Mouse (Mus musculus) A20 (cell line): Measurements from ENCODE around the gene Pdlim5.
A peak's percentile ranks its signal among the peaks of the same experiment; 100 is the strongest.
"Not testable (repeated sequence)": the region's sequence is repeated elsewhere in the genome, so short reads cannot be mapped to it uniquely, and the experiment has no call there.

Experiments used
- DNase-seq: peaks from one replicate; pipeline ENCODE4 v3.0.0-alpha.2; 2011; ENCODE audit warnings: low read depth, low spot score

Pdlim5 gene

GRCm38 (mm10) chr3:142395520-142396193 lies at the start of gene Pdlim5:
Pdlim5 (minus strand) TSS chr3:142395696.
- peak; percentile 96 for DNase-seq

GRCm38 (mm10) chr3:142443710-142444043 lies 48.2 kb upstream of the Pdlim5 start:
- DNase-seq, result no peak

GRCm38 (mm10) chr3:142443006-142443709 lies 47.7 kb upstream of the Pdlim5 start:
- DNase-seq, result peak; percentile 86

GRCm38 (mm10) chr3:142442161-142442560 lies 46.7 kb upstream of the Pdlim5 start:
- no peak for DNase-seq

- no peak for DNase-seq
Observed at GRCm38 (mm10) chr3:142441142-142441541, 45.6 kb upstream of the Pdlim5 start.

- no peak for DNase-seq
Observed at GRCm38 (mm10) chr3:142440191-142440590, 44.7 kb upstream of the Pdlim5 start.

- no peak for DNase-seq
Observed at GRCm38 (mm10) chr3:142439591-142440093, 44.1 kb upstream of the Pdlim5 start.

- not testable (repeated sequence) for DNase-seq
Observed at GRCm38 (mm10) chr3:142438630-142439029, 43.1 kb upstream of the Pdlim5 start.

GRCm38 (mm10) chr3:142436824-142437223 lies 41.3 kb upstream of the Pdlim5 start:
- no peak for DNase-seq

- no peak for DNase-seq
Observed at GRCm38 (mm10) chr3:142436212-142436611, 40.7 kb upstream of the Pdlim5 start.

GRCm38 (mm10) chr3:142434786-142435168 lies 39.3 kb upstream of the Pdlim5 start:
- DNase-seq, result no peak

GRCm38 (mm10) chr3:142434127-142434785 lies 38.8 kb upstream of the Pdlim5 start:
- DNase-seq, result no peak

GRCm38 (mm10) chr3:142431481-142431880 lies 36.0 kb upstream of the Pdlim5 start:
- DNase-seq, result no peak

GRCm38 (mm10) chr3:142430048-142430447 lies 34.6 kb upstream of the Pdlim5 start:
- DNase-seq, result no peak

GRCm38 (mm10) chr3:142426806-142427205 lies 31.3 kb upstream of the Pdlim5 start:
- no peak for DNase-seq

- no peak for DNase-seq
Observed at GRCm38 (mm10) chr3:142424134-142424533, 28.6 kb upstream of the Pdlim5 start.

GRCm38 (mm10) chr3:142423501-142423917 lies 28.0 kb upstream of the Pdlim5 start:
- DNase-seq, result peak; percentile 51

- DNase-seq, result no peak
Observed at GRCm38 (mm10) chr3:142422229-142422628, 26.7 kb upstream of the Pdlim5 start.

GRCm38 (mm10) chr3:142421470-142421869 lies 26.0 kb upstream of the Pdlim5 start:
- DNase-seq, result no peak

- no peak for DNase-seq
Observed at GRCm38 (mm10) chr3:142417996-142418395, 22.5 kb upstream of the Pdlim5 start.

GRCm38 (mm10) chr3:142413345-142413885 lies 17.9 kb upstream of the Pdlim5 start:
- no peak for DNase-seq

- no peak for DNase-seq
Observed at GRCm38 (mm10) chr3:142410930-142411329, 15.4 kb upstream of the Pdlim5 start.
